Mouse (Mus musculus) midbrain, embryonic 14.5 days (tissue): ENCODE measurements around the gene Zbtb18. TPM values are rescaled to one million over a fixed set of nuclear protein-coding genes. Genes with fewer than 3 reads are reported as not detected.

Experiments
- ATAC-seq: fragments of 200-750 bp; cut with Nextera tagmentation; 2 replicates; pipeline ENCODE4 v1.8.0; 2017; ENCODE audit warnings: moderate number of reproducible peaks, moderate library complexity; ENCODE audit not compliant: low FRiP score, low TSS enrichment
- DNase-seq: peaks from one replicate; pipeline ENCODE4 v3.0.0-alpha.2; 2015
- H3K27ac ChIP-seq: fragments of 300-500 bp; sonication (generic); replicated peaks from 2 replicates; pipeline ENCODE4 v1.5.1; 2014; ENCODE audit warnings: mild to moderate bottlenecking, low read depth, low read length, moderate library complexity
- H3K27me3 ChIP-seq: fragments of 300-500 bp; sonication (generic); 2 replicates; pipeline ENCODE4 v1.6.1; 2014; ENCODE audit warnings: low read length, control low read depth, mixed read lengths; ENCODE audit not compliant: control insufficient read depth, insufficient read depth
- H3K36me3 ChIP-seq: fragments of 300-500 bp; sonication (generic); 2 replicates; pipeline ENCODE4 v1.6.1; 2014; ENCODE audit warnings: low read length, control low read depth; ENCODE audit not compliant: control insufficient read depth, insufficient read depth
- H3K4me1 ChIP-seq: fragments of 300-500 bp; sonication (generic); 2 replicates; pipeline ENCODE4 v1.6.1; 2014; ENCODE audit warnings: mild to moderate bottlenecking, antibody characterized with exemption, low read length, control low read depth; ENCODE audit not compliant: control insufficient read depth, insufficient read depth
- H3K4me2 ChIP-seq: fragments of 300-500 bp; sonication (generic); 2 replicates; pipeline ENCODE4 v1.6.1; 2014; ENCODE audit warnings: mild to moderate bottlenecking, low read length, moderate library complexity
- H3K4me3 ChIP-seq: fragments of 300-500 bp; sonication (generic); replicated peaks from 2 replicates; pipeline ENCODE4 v1.5.1; 2014; ENCODE audit warnings: low read depth, low read length
- H3K9ac ChIP-seq: fragments of 300-500 bp; sonication (generic); replicated peaks from 2 replicates; pipeline ENCODE4 v1.6.1; 2014; ENCODE audit warnings: mild to moderate bottlenecking, low read length, moderate library complexity
- H3K9me3 ChIP-seq: fragments of 300-500 bp; sonication (generic); 2 replicates; pipeline ENCODE4 v1.6.1; 2016; ENCODE audit warnings: low read length, control low read depth, mixed read lengths; ENCODE audit not compliant: control insufficient read depth
- WGBS: fragments of 180-500 bp; shearing (Covaris S2); extraction: QIAGEN DNeasy Blood & Tissue Kit; methylation state at CpG from one replicate; pipeline ENCODE4 v1.1.7; 2014; 5-methylcytosine and 5-hydroxymethylcytosine counted together
- polyA plus RNA-seq: library from polyadenylated mRNA; unstranded; fragments of >200 nt; fragmentation: Nextera tagmentation; extraction: Ambion mirVana; gene quantifications from 2 replicates; pipeline ENCODE4 v1.2.1, GENCODE M21; 2014

The Zbtb18 gene
- polyA plus RNA-seq, 1 experiment from 2014 or later = 11.9 TPM

DNA sequence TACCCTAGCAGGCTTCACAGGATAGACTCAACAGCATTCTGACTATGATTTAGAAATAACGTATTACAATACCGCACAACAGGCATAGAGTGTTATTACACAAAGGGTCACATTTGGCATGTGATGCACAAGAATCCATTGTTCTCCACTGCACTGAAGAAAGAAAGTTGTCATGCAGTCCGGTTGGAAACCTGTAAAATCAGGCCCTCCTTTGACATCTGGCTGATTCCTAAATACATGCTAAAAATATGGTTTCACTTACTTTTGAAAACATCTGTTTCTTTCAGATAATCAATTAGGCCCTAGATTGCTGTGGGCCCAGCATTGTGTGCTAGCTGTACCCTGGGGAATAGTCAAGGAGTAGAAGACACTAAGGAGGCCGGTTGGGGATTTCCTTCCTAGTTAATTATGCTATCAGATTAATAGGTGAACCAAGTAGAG is 9.9 kb downstream of the Zbtb18 start:
- no peak overlapping the region for H3K9ac ChIP-seq
- WGBS = 25% methylated on average over 4 of the region's 4 CpGs
- no peaks in the 10 kb centered on the region for H3K27me3 ChIP-seq
- no peaks in the 10 kb centered on the region for H3K9me3 ChIP-seq
- DNase-seq (no peak), ATAC-seq (0 out of 2 replicates have a peak, but pooled peaks have one; percentile 25)
- no peak overlapping the region for H3K4me2 ChIP-seq
- no peak overlapping the region for H3K27ac ChIP-seq
- peaks cover 16% of the 10 kb centered on the region for H3K4me1 ChIP-seq
- H3K4me3 ChIP-seq = no peak overlapping the region
- peaks cover 18% of the 10 kb centered on the region for H3K36me3 ChIP-seq

- WGBS = 77% methylated on average over 5 of the region's 5 CpGs
- ATAC-seq (no peak), DNase-seq (no peak)
- no peak overlapping the region for H3K9ac ChIP-seq
- peaks cover 12% of the 10 kb centered on the region for H3K36me3 ChIP-seq
- no peaks in the 10 kb centered on the region for H3K27me3 ChIP-seq
- H3K4me3 ChIP-seq = no peak overlapping the region
- H3K27ac ChIP-seq = no peak overlapping the region
- no peak overlapping the region for H3K4me2 ChIP-seq
- no peaks in the 10 kb centered on the region for H3K9me3 ChIP-seq
- peaks cover 7% of the 10 kb centered on the region for H3K4me1 ChIP-seq
Measured at GRCm38 (mm10) chr1:177452987-177453386, 10.8 kb downstream of the Zbtb18 start.

DNA sequence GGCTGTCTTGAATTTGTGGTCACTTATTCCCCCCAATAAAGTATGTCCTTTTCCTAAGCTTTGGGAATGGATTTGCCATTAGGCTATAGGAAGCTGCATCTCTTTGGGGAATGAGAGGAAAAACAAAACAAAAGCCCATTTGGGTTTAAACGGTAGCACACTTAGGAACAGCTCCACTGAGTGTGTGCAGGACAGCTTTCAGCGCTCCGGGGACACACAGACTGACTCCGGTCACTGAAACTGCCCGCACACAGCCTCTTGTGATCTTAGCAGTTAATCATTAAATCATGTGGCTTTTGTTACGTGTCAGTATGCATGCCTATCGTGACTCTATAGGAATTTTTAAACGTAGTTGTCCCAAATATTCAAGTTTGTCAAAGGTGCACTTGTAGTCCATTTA is 11.7 kb downstream of the Zbtb18 start:
- DNase-seq = no peak
- Histone ChIP-seq H3K4me1 (0 out of 2 replicates have a peak, but pooled peaks cover under 1% of the 10 kb centered on the region), H3K9ac (no peak overlapping the region), H3K27ac (no peak overlapping the region), H3K36me3 (peaks cover 4% of the 10 kb centered on the region; the same call in 1 of the 2 replicates), H3K4me3 (no peak overlapping the region), H3K4me2 (no peak overlapping the region), H3K27me3 (no peaks in the 10 kb centered on the region), H3K9me3 (no peaks in the 10 kb centered on the region)
- WGBS = 38% methylated on average over 8 of the region's 8 CpGs
- no peak for ATAC-seq

GRCm38 (mm10) chr1:177454492-177454891 is 12.3 kb downstream of the Zbtb18 start:
- H3K4me2 ChIP-seq = no peak overlapping the region
- WGBS = 85% methylated on average over 6 of the region's 6 CpGs
- DNase-seq (no peak), ATAC-seq (no peak)
- no peak overlapping the region for H3K9ac ChIP-seq
- H3K9me3 ChIP-seq = no peaks in the 10 kb centered on the region
- H3K4me3 ChIP-seq = no peak overlapping the region
- no peaks in the 10 kb centered on the region for H3K4me1 ChIP-seq
- H3K27ac ChIP-seq = no peak overlapping the region
- no peaks in the 10 kb centered on the region for H3K36me3 ChIP-seq
- H3K27me3 ChIP-seq = no peaks in the 10 kb centered on the region

DNA sequence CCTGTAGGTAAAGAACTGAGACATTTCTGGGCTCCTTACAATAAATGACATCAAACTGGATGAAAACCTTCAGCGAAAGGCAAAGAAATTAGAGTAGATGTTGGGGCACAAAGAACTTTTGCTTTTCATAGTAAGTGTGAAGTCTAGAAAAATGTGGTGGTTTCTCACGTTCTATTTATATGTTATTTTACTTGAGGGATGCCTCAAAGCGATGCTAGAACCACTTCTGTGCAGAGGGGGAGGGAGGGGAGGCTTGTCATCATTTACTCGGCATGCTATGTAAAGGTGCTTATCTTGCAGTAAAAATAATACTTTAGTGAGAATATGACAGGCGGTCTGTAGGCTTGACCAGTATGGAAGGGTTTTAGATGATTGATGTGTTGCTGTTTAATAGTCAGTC is 13.3 kb downstream of the Zbtb18 start:
- 92% methylated on average over 5 of the region's 5 CpGs for WGBS
- Histone ChIP-seq H3K27me3 (no peaks in the 10 kb centered on the region), H3K9ac (no peak overlapping the region), H3K9me3 (no peaks in the 10 kb centered on the region), H3K27ac (no peak overlapping the region), H3K4me3 (no peak overlapping the region), H3K36me3 (no peaks in the 10 kb centered on the region), H3K4me2 (no peak overlapping the region), H3K4me1 (no peaks in the 10 kb centered on the region)
- ATAC-seq (no peak), DNase-seq (no peak)

DNA sequence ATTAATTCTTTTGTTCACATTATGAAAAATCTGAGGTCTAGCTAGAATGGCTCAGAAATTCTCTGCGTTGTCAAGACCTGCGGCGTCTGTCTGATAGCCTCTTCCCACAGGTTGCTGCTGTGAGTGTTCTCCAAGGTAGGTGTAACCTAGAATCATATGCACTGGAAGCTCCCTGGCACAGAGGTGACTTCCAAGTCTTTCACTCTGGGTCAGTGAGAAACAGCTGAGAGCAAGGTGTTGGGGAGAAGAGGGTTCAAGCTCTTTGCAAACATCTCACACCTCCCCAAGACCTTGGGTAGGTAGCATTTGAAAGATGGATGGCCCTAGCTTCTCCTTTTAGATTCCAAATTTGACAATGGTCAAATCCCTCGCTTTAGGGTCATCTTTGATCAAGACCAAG is 14.1 kb downstream of the Zbtb18 start:
- Histone ChIP-seq H3K27ac (no peak overlapping the region), H3K36me3 (no peaks in the 10 kb centered on the region), H3K4me2 (no peak overlapping the region), H3K4me3 (no peak overlapping the region), H3K9me3 (no peaks in the 10 kb centered on the region), H3K4me1 (no peaks in the 10 kb centered on the region), H3K9ac (no peak overlapping the region), H3K27me3 (no peaks in the 10 kb centered on the region)
- DNase-seq (no peak), ATAC-seq (no peak)
- WGBS = 87% methylated on average over 4 of the region's 4 CpGs

GRCm38 (mm10) chr1:177456772-177457171 is 14.6 kb downstream of the Zbtb18 start:
- H3K9me3 ChIP-seq = no peaks in the 10 kb centered on the region
- H3K27me3 ChIP-seq = no peaks in the 10 kb centered on the region
- H3K4me1 ChIP-seq = no peaks in the 10 kb centered on the region
- H3K36me3 ChIP-seq = no peaks in the 10 kb centered on the region
- H3K27ac ChIP-seq = no peak overlapping the region
- H3K4me3 ChIP-seq = no peak overlapping the region
- ATAC-seq = no peak
- no peak for DNase-seq
- WGBS = 59% methylated on average over 4 of the region's 4 CpGs
- no peak overlapping the region for H3K9ac ChIP-seq
- H3K4me2 ChIP-seq = no peak overlapping the region

DNA sequence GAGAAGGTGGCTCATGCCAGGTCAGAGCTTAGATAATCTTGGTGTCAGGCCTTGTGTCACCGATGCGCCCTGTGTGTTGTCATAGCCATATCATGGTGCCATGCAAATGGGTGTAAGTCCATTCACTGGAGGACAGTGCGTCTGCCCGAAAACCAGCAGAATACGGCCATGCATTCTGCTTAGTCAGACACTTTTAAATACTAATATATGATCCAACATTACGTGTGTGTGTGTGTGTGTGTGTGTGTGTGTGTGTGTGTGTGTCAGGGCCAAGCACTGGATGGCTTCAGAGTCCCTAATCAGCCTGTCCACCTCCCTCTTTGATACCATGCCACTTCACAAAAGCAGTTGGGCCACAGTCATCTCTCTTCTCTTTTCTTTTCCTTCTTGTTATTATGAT is 15.8 kb downstream of the Zbtb18 start:
- H3K9me3 ChIP-seq = no peaks in the 10 kb centered on the region
- H3K36me3 ChIP-seq = no peaks in the 10 kb centered on the region
- WGBS = 92% methylated on average over 6 of the region's 6 CpGs
- DNase-seq = no peak
- H3K4me1 ChIP-seq = no peaks in the 10 kb centered on the region
- no peak overlapping the region for H3K27ac ChIP-seq
- no peak overlapping the region for H3K9ac ChIP-seq
- H3K4me3 ChIP-seq = no peak overlapping the region
- no peaks in the 10 kb centered on the region for H3K27me3 ChIP-seq
- ATAC-seq = no peak
- H3K4me2 ChIP-seq = no peak overlapping the region

- Histone ChIP-seq H3K9me3 (no peaks in the 10 kb centered on the region), H3K27ac (no peak overlapping the region), H3K27me3 (no peaks in the 10 kb centered on the region), H3K9ac (no peak overlapping the region), H3K36me3 (no peaks in the 10 kb centered on the region), H3K4me1 (no peaks in the 10 kb centered on the region), H3K4me2 (no peak overlapping the region), H3K4me3 (no peak overlapping the region)
- 70% methylated on average over 18 of the region's 18 CpGs for WGBS
- DNase-seq (no peak), ATAC-seq (no peak; the same call in 1 of the 2 replicates)
Measured at GRCm38 (mm10) chr1:177458456-177459389, 16.6 kb downstream of the Zbtb18 start.
